Mouse (Mus musculus) intestine, embryonic 15.5 days (tissue): ENCODE results near the gene Ralgds. TPM values are rescaled to one million over a fixed set of nuclear protein-coding genes. Genes with fewer than 3 reads are reported as not detected.

ENCODE experiments used
- ATAC-seq: fragments of 200-750 bp; cut with Nextera tagmentation; 2 replicates; pipeline ENCODE4 v1.8.0; 2017; ENCODE audit warnings: moderate TSS enrichment, moderate library complexity
- H3K27ac ChIP-seq: fragments of 300-500 bp; sonication (generic); 2 replicates; pipeline ENCODE4 v1.5.1; 2015; ENCODE audit warnings: mild to moderate bottlenecking, inconsistent platforms
- H3K27me3 ChIP-seq: fragments of 300-500 bp; sonication (generic); replicated peaks from 2 replicates; pipeline ENCODE4 v1.6.1; 2015; ENCODE audit warnings: inconsistent platforms
- H3K36me3 ChIP-seq: fragments of 300-500 bp; sonication (generic); 2 replicates; pipeline ENCODE4 v1.6.1; 2015; ENCODE audit warnings: inconsistent platforms
- H3K4me1 ChIP-seq: fragments of 300-500 bp; sonication (generic); replicated peaks from 2 replicates; pipeline ENCODE4 v1.6.1; 2015; ENCODE audit warnings: inconsistent platforms
- H3K4me2 ChIP-seq: fragments of 300-500 bp; sonication (generic); replicated peaks from 2 replicates; pipeline ENCODE4 v1.6.1; 2015; ENCODE audit warnings: mild to moderate bottlenecking, inconsistent platforms
- H3K4me3 ChIP-seq: fragments of 300-500 bp; sonication (generic); replicated peaks from 2 replicates; pipeline ENCODE4 v1.5.1; 2015; ENCODE audit warnings: inconsistent platforms
- H3K9ac ChIP-seq: fragments of 300-500 bp; sonication (generic); 2 replicates; pipeline ENCODE4 v1.6.1; 2015; ENCODE audit warnings: inconsistent platforms
- H3K9me3 ChIP-seq: fragments of 300-500 bp; sonication (generic); 2 replicates; pipeline ENCODE4 v1.6.1; 2016; ENCODE audit warnings: inconsistent platforms
- WGBS: fragments of 180-500 bp; shearing (Covaris S2); methylation state at CpG from one replicate; pipeline ENCODE4 v1.1.7; 2015; 5-methylcytosine and 5-hydroxymethylcytosine counted together
- polyA plus RNA-seq: library from polyadenylated mRNA; unstranded; fragments of >200 nt; fragmentation: Nextera tagmentation; extraction: Ambion mirVana; gene quantifications from 2 replicates; pipeline ENCODE4 v1.2.1, GENCODE M21; 2015

Gene Ralgds
- polyA plus RNA-seq, 1 experiment from 2014 or later: 28.3 TPM

GRCm38 (mm10) chr2:28537634-28537920, 24.7 kb downstream of the Ralgds start:
- no peak overlapping the region for H3K4me3 ChIP-seq
- no peak for ATAC-seq
- peaks cover 6% of the 10 kb centered on the region; the same call in 1 of the 2 replicates for H3K36me3 ChIP-seq
- no peak overlapping the region for H3K9ac ChIP-seq
- no peak overlapping the region for H3K27ac ChIP-seq
- 45% methylated on average over 4 of the region's 4 CpGs for WGBS
- no peak overlapping the region for H3K4me2 ChIP-seq
- no peaks in the 10 kb centered on the region for H3K27me3 ChIP-seq
- H3K4me1 ChIP-seq: peaks cover 79% of the 10 kb centered on the region
- no peaks in the 10 kb centered on the region for H3K9me3 ChIP-seq

- H3K9ac ChIP-seq: no peak overlapping the region
- peaks cover 74% of the 10 kb centered on the region for H3K4me1 ChIP-seq
- peak overlapping the region; percentile 72 for H3K27ac ChIP-seq
- no peaks in the 10 kb centered on the region for H3K27me3 ChIP-seq
- 70% methylated on average over 8 of the region's 8 CpGs for WGBS
- ATAC-seq: no peak; the same call in 1 of the 2 replicates
- no peaks in the 10 kb centered on the region for H3K9me3 ChIP-seq
- no peak overlapping the region for H3K4me3 ChIP-seq
- H3K4me2 ChIP-seq: peak overlapping the region; percentile 18; the same call in 1 of the 2 replicates
- peaks cover 6% of the 10 kb centered on the region; the same call in 1 of the 2 replicates for H3K36me3 ChIP-seq
Observed at GRCm38 (mm10) chr2:28537995-28538816, 25.3 kb downstream of the Ralgds start.

DNA sequence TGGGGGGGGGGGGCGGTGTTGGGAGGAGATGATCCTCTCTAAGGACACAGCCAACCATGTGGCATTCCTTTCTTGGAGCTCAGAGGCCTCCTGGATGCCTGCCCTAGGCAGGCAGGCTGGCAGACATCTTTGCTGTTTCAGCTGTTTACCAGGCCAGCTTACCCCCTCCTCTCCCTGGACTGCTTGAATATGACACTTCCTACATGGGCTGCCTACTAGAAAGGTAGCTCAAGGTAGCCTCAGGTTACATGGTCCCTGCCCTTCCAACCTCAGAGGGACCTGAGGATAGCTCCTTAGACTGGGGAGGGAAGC, 25.8 kb downstream of the Ralgds start:
- ATAC-seq: 0 out of 2 replicates have a peak, but pooled peaks have one; percentile 3
- Histone ChIP-seq H3K36me3 (peaks cover 6% of the 10 kb centered on the region; the same call in 1 of the 2 replicates), H3K4me1 (peaks cover 71% of the 10 kb centered on the region), H3K4me3 (no peak overlapping the region), H3K4me2 (peak overlapping the region; percentile 18; the same call in 1 of the 2 replicates), H3K27me3 (no peaks in the 10 kb centered on the region), H3K27ac (peak overlapping the region; percentile 72), H3K9ac (0 out of 2 replicates have a peak overlapping the region, but pooled peaks have one; percentile 26), H3K9me3 (no peaks in the 10 kb centered on the region)
- 70% methylated on average over 1 of the region's 1 CpGs for WGBS

DNA sequence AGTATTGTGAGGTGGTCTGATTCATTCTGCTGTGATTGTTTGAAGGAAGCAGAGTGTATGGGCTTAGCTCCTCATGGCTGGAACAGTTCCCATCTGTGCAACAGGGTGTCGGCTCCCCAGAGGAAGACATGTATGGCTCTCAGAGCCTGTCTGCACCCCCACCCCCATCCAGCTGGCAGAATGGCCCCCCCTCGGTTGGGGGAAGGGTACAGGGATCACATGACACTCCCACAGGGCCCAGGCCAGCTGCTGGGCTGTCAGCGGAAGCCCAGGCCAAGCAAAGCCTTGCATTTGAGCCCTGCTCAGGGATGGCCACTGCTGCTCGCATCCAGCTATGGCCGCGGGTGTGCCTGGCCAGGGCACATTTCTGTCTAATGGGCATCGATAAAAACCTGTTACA, 26.3 kb downstream of the Ralgds start:
- H3K4me2 ChIP-seq: peak overlapping the region; percentile 18; the same call in 1 of the 2 replicates
- WGBS: 42% methylated on average over 7 of the region's 7 CpGs
- 0 out of 2 replicates have a peak overlapping the region, but pooled peaks have one; percentile 10 for H3K9ac ChIP-seq

DNA sequence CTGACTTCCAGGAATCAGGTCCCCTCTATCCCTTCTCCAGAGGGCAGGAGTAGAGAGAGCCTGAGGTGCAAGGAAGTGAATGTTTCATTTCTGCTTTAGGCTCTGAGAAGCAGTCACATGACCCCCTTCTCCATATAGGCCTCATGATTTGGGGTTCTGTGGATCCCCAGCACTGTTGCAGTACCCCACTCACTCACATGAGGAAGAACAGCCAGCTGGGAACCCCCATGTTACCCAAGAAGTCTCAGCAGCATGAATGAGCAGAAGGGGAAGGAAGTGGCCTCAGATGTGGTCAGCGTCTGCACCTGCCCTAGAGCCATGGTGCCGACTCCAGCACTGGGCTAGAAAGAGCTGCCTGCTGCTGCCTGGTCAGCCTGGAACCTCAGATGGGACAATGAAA, 27.0 kb downstream of the Ralgds start:
- no peaks in the 10 kb centered on the region for H3K9me3 ChIP-seq
- H3K4me1 ChIP-seq: peaks cover 61% of the 10 kb centered on the region
- ATAC-seq: no peak
- H3K27ac ChIP-seq: 0 out of 2 replicates have a peak overlapping the region, but pooled peaks have one; percentile 72
- no peak overlapping the region for H3K9ac ChIP-seq
- WGBS: 73% methylated on average over 2 of the region's 2 CpGs
- H3K4me3 ChIP-seq: no peak overlapping the region
- no peak overlapping the region for H3K4me2 ChIP-seq
- H3K36me3 ChIP-seq: peaks cover 13% of the 10 kb centered on the region
- no peaks in the 10 kb centered on the region for H3K27me3 ChIP-seq

More for the DNA sequence above, 26.3 kb downstream of the Ralgds start:
- Histone ChIP-seq H3K4me3 (no peak overlapping the region), H3K27ac (peak overlapping the region; percentile 72), H3K9me3 (no peaks in the 10 kb centered on the region), H3K4me1 (peaks cover 67% of the 10 kb centered on the region), H3K27me3 (no peaks in the 10 kb centered on the region), H3K36me3 (peaks cover 9% of the 10 kb centered on the region; the same call in 1 of the 2 replicates)
- peak; percentile 46 for ATAC-seq

GRCm38 (mm10) chr2:28540587-28541227, 27.8 kb downstream of the Ralgds start:
- Histone ChIP-seq H3K4me1 (peaks cover 54% of the 10 kb centered on the region), H3K27ac (no peak overlapping the region), H3K4me2 (no peak overlapping the region), H3K4me3 (no peak overlapping the region), H3K9ac (no peak overlapping the region), H3K36me3 (peaks cover 20% of the 10 kb centered on the region), H3K27me3 (no peaks in the 10 kb centered on the region), H3K9me3 (no peaks in the 10 kb centered on the region)
- WGBS: 78% methylated on average over 8 of the region's 8 CpGs
- no peak for ATAC-seq

DNA sequence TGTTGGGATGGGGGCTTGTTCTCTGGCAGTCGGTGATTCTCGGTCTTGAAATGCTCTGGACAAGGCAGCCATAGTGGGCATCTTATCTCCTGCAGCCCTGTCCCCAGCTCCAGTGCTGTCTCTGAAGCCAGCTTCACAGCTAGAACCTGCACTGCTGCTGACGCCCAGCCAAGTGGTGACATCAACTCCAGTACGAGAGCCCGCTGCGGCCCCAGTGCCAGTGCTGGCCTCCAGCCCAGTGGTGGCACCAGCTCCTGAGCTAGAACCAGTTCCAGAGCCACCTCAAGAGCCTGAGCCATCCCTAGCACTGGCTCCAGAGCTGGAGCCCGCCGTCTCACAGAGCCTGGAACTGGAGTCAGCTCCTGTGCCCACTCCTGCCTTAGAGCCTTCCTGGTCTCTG, 31.0 kb downstream of the Ralgds start:
- H3K36me3 ChIP-seq: peaks cover 26% of the 10 kb centered on the region
- no peak overlapping the region for H3K4me3 ChIP-seq
- no peak overlapping the region for H3K4me2 ChIP-seq
- ATAC-seq: no peak
- peaks cover 23% of the 10 kb centered on the region for H3K4me1 ChIP-seq
- H3K27ac ChIP-seq: no peak overlapping the region
- no peak overlapping the region for H3K9ac ChIP-seq
- no peaks in the 10 kb centered on the region for H3K9me3 ChIP-seq
- WGBS: 95% methylated on average over 8 of the region's 8 CpGs
- no peaks in the 10 kb centered on the region for H3K27me3 ChIP-seq

DNA sequence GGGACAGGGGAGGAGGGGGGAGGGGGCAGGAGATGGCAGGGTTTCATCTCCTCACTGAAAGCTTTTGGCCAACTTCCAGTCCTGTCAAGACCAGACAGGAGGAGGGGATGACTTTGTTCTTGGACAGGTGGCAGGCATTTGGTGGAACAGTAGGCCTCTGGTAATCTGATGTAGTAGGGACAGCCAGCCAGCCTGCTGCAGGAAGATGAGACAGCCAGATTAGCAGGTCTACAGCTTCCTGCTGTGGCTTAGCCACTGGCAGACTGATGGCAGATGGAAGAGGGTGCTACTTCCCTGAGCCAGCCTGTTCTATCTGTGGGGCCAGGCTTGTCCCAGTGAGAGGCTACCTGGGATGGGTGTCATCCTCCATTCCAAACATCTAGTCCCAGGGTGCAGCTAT, 33.1 kb downstream of the Ralgds start:
- H3K9ac ChIP-seq: no peak overlapping the region
- no peak overlapping the region for H3K4me2 ChIP-seq
- H3K4me3 ChIP-seq: no peak overlapping the region
- 0 out of 2 replicates have a peak, but pooled peaks cover 3% of the 10 kb centered on the region for H3K4me1 ChIP-seq
- peaks cover 46% of the 10 kb centered on the region for H3K36me3 ChIP-seq
- no peak overlapping the region for H3K27ac ChIP-seq
- ATAC-seq: no peak
- H3K27me3 ChIP-seq: no peaks in the 10 kb centered on the region
- H3K9me3 ChIP-seq: no peaks in the 10 kb centered on the region

GRCm38 (mm10) chr2:28546560-28546959, 33.6 kb downstream of the Ralgds start:
- H3K9me3 ChIP-seq: no peaks in the 10 kb centered on the region
- no peak overlapping the region for H3K27ac ChIP-seq
- ATAC-seq: no peak
- no peaks in the 10 kb centered on the region for H3K27me3 ChIP-seq
- H3K4me2 ChIP-seq: no peak overlapping the region
- WGBS: 81% methylated on average over 6 of the region's 6 CpGs
- no peak overlapping the region for H3K9ac ChIP-seq
- no peaks in the 10 kb centered on the region for H3K4me1 ChIP-seq
- H3K4me3 ChIP-seq: no peak overlapping the region
- H3K36me3 ChIP-seq: peaks cover 50% of the 10 kb centered on the region

DNA sequence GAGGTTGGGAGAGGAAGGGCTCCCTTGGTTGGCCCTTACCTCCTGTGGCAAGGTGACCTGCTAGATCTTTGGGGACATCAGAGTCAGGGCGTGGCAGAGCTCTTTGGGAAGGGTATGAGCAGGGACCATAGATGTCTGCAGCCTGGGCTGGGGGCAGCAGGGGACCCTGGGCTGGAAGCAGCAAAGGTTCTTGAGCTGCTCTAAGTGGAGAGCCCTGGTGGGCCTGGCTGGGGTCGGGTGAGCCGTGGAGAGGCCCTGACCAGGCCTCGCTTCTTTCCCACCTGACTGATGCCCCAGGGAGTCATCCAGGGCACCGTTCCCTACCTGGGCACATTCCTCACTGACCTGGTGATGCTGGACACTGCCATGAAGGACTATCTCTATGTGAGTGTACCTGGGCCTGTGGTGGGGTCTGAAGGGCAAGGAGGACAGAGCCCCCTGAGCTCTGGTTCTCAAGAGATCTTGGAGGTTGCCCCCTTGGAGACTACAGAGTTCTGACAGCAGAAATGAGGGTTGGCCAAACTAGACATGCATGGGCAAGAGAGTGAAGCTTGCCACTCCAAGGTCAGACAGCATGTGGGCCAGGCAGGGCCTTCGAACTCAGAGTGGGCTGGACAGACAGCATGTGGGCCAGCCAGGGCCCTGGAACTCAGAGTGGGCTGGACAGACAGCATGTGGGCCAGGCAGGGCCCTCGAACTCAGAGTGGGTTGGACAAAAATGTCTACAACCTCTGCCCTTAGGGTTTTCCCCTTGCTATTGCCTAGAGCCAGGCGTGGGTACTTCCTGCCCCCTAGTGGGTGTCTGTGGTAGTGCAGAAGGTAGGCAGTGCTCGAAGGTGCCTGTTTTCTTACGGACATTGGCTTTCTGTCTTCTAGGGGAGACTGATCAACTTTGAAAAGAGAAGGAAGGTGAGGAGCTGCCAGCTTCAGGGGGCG, 34.6 kb downstream of the Ralgds start:
- Histone ChIP-seq H3K9me3 (no peaks in the 10 kb centered on the region), H3K4me2 (no peak overlapping the region), H3K27me3 (no peaks in the 10 kb centered on the region), H3K27ac (no peak overlapping the region), H3K9ac (no peak overlapping the region), H3K36me3 (peaks cover 53% of the 10 kb centered on the region), H3K4me1 (no peaks in the 10 kb centered on the region), H3K4me3 (no peak overlapping the region)
- peak; percentile 64 for ATAC-seq
- 54% methylated on average over 11 of the region's 11 CpGs for WGBS

DNA sequence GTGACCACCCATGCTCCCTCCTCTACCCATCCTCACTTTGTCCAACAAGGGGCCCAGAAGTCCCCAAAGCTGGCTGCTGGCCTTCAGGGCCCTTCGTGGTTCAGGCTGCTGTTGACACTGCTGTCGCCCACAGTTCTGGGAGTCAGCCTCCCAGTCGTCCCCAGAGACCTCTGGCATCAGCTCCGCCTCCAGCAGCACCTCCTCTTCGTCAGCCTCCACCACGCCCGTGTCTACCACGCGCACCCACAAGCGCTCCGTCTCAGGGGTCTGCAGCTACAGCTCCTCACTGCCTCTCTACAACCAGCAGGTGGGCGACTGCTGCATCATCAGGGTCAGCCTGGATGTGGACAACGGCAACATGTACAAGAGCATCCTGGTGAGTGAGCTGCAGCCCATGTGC, 36.2 kb downstream of the Ralgds start:
- Histone ChIP-seq H3K36me3 (peaks cover 56% of the 10 kb centered on the region), H3K4me3 (no peak overlapping the region), H3K27me3 (no peaks in the 10 kb centered on the region), H3K9me3 (no peaks in the 10 kb centered on the region), H3K27ac (no peak overlapping the region), H3K4me2 (no peak overlapping the region), H3K4me1 (no peaks in the 10 kb centered on the region), H3K9ac (no peak overlapping the region)
- WGBS: 93% methylated on average over 13 of the region's 13 CpGs
- ATAC-seq: no peak

DNA sequence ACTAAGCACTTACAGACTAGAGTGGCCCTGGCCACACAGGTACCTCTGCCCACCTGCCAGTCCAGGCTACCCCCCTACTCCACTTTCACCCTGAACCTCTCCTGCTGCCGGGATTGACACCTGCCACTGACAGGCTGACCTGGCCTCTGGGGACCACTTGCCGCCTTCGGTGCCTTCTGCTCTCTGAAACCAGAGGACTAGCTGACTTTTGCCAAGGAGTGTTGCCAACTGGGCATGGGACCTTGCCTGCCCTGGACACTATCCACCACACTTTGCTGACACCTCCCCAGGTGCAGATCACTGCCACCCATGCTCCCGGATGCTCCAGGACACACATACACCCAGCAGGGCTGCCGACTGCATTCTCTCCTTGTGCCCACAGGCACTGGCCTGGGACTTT, 39.4 kb downstream of the Ralgds start:
- Histone ChIP-seq H3K4me1 (no peaks in the 10 kb centered on the region), H3K9me3 (no peaks in the 10 kb centered on the region), H3K27ac (no peak overlapping the region), H3K4me3 (no peak overlapping the region), H3K27me3 (no peaks in the 10 kb centered on the region), H3K9ac (no peak overlapping the region), H3K4me2 (no peak overlapping the region), H3K36me3 (peaks cover 44% of the 10 kb centered on the region)
- WGBS: 89% methylated on average over 5 of the region's 5 CpGs
- ATAC-seq: no peak
